Mouse (Mus musculus) cerebellum, adult 9-11 months (tissue): Measurements from ENCODE around the gene E130309D02Rik.

Experiments
- DNase-seq: peaks from one replicate; pipeline ENCODE4 v3.0.0; 2022

Gene E130309D02Rik

DNA sequence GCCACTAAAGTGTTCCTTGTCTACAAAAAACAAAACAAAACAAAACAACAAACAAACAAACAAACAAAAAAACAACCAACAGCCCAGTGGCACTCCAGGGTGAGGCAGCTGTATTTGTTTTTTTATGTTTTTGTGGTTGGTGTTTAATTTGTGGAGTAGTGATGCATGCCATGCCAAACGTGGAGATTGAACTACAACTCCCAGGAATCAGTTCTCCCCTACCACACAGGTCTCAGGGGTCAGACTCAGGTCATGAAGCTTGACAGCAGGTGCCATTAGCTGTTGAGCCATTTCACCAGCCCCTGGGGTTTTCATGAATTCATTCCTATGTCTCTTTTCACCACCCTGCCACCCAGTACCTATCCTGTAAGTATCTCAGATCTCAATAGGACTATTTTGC lies 49.8 kb downstream of the E130309D02Rik start:
- DNase-seq: no peak

- DNase-seq: no peak
Observed at GRCm38 (mm10) chr5:143264689-143265088, 50.5 kb downstream of the E130309D02Rik start.

DNA sequence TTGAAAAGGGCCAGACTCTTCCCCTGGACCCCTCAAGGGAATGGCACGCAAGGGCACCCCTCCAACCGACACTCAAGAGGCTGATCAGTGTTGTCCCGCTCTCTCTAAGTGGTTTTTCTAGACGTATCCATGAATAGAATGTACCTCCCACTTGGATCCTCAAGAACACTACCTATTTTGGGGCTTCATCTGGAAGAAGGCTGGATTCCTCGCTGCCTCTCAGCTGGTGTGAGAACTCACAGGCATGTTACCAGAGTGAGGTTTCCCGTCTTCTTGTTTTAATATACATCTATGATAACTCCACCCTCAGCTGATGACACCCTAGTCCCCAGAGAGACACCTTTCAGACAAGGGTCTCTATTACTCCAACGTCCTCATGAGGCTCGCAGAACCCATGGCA lies 53.5 kb downstream of the E130309D02Rik start:
- no peak for DNase-seq

GRCm38 (mm10) chr5:143255802-143256201 lies 59.4 kb downstream of the E130309D02Rik start:
- no peak for DNase-seq

GRCm38 (mm10) chr5:143255131-143255519 lies 60.0 kb downstream of the E130309D02Rik start:
- no peak for DNase-seq

- DNase-seq: peak; percentile 63
Observed at GRCm38 (mm10) chr5:143254487-143255130, 60.6 kb downstream of the E130309D02Rik start.

DNA sequence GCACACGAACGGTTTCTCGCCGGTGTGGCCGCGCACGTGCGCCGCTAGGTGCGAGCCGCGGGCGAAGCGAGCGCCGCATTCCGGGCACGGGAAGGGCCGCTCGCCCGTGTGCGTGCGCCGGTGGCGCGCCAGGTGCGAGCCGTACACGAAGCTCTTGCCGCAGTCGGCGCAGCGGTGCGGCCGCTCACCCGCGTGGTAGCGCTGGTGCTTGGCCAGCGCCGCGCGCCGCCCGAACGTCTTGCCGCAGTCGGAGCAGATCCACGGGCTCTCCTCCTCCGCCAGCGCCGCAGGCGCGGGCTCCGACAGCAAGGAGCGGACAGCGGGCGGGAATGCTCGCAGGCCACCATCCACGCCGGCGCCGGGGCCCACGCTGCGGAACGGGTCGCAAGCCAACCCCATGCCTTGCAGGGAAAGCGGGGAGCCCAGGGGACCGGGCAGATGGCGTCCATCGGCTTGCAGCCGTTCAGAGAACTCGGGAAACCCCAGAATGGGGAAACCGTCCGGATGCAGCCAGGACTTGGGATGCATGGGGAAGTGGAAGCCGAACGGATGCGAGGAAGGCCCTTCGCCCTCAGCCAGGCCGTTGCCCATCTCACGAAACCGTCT lies 61.2 kb downstream of the E130309D02Rik start:
- DNase-seq: peak; percentile 75

- peak; percentile 79 for DNase-seq
Observed at GRCm38 (mm10) chr5:143253186-143253880, 61.8 kb downstream of the E130309D02Rik start.

DNA sequence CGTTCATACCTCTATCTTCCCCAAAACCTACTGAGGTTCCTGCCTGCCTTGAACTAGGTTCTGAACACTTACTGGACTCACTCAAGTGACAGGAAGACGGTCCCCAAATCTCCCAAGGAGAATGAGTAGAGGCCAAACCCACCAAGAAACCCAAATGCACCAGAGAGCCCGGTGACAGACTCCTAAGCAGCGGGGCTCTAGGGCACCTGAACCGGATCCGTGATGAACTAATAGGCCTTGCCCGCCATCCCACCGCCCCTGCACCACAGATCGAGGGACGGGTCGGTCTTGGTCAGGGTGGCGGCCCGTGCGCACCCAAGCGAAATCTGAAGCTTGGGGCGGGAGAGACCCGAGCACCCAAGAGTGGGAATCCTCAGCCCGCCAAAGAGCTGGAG lies 62.4 kb downstream of the E130309D02Rik start:
- DNase-seq: no peak

DNA sequence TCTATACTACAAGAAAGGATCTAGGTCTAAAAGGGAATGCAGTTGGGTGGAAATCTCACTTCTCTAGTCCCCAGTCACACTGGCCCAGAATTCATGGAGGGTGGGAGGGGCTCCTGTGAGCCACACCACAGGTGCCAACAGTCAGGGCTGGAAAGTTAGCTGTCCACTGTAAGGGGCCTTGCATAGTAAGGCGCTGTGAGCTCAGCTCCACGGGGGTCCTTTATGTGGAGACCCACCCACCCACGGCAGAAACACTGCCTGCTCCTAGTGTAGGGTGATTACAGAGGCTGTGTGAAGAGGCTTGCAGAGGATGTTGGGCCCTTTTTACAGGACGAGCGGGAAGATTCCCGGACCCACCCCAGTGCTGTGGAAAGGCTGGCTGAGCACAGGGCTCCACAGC lies 63.1 kb downstream of the E130309D02Rik start:
- DNase-seq: peak; percentile 51
